Mouse (Mus musculus): ENCODE measurements around the gene Slc2a10.

- no peak for TF ChIP-seq CTCF (IDR thresholded peaks at IDR 0.05; ENCODE audit: borderline replicate concordance, control insufficient read depth, extremely low read depth, insufficient read depth, low read length, poor library complexity)
- no peak for TF ChIP-seq POLR2A (IDR thresholded peaks at IDR 0.05; ENCODE audit: control insufficient read depth, extremely low read depth, insufficient read depth, low read length, poor library complexity)
These were observed 40.1 kb downstream of the Slc2a10 start for GRCm38 (mm10) chr2:165543670-165544016.

Data from thymus, adult 2 months (tissue).